Mouse (Mus musculus): ENCODE data around the gene Zfp661.

GRCm38 (mm10) chr2:127605203-127605602 is 18.3 kb upstream of the Zfp661 start:
- TF ChIP-seq POLR2A (IDR thresholded peaks at IDR 0.05; ENCODE audit: extremely low read depth, insufficient read depth, low read length): no peak
- TF ChIP-seq CTCF (IDR thresholded peaks at IDR 0.05; ENCODE audit: extremely low read depth, insufficient read depth, low read length): no peak
